Mouse (Mus musculus): ENCODE data around the gene Ssna1. TPM values are rescaled to one million over a fixed set of nuclear protein-coding genes. Genes with fewer than 3 reads are reported as not detected.

Ssna1 gene
- 35.1 and 47.7 TPM in 2 replicates for total RNA-seq (2021)
- long read RNA-seq, transcript Ssna1-201 (3 exons, 862 nt) = major isoform, 15 of 32 reads
- long read RNA-seq, transcript Ssna1-204 (2 exons, 1,006 nt) = minor isoform, 7 of 32 reads
- long read RNA-seq, transcript Ssna1-203 (3 exons, 845 nt) = minor isoform, 5 of 32 reads
- long read RNA-seq, partial matches to known transcripts = 0 of 32 reads
- long read RNA-seq, other reads (novel, unspliced or antisense) = 5 of 32 reads

GRCm38 (mm10) chr2:25271827-25272511, at the start of gene Ssna1, which contains the start of gene Anapc2:
TSS of gene Ssna1 (minus strand) at chr2:25272438.
TSS of gene Anapc2 (plus strand) at chr2:25272478.
- DNase-seq = peak; percentile 98

GRCm38 (mm10) chr2:25320084-25320483, 47.8 kb upstream of the Ssna1 start:
- no peak for DNase-seq

- peak; percentile 77 for DNase-seq
Observed at GRCm38 (mm10) chr2:25318971-25319773, 46.9 kb upstream of the Ssna1 start, which contains the start of gene Grin1. TSS of gene Grin1 (minus strand) at chr2:25319187.

- DNase-seq = no peak
Observed at GRCm38 (mm10) chr2:25318119-25318966, 46.1 kb upstream of the Ssna1 start.

GRCm38 (mm10) chr2:25311491-25311891, 39.3 kb upstream of the Ssna1 start:
- no peak for DNase-seq

GRCm38 (mm10) chr2:25310969-25311368, 38.7 kb upstream of the Ssna1 start:
- no peak for DNase-seq

- no peak for DNase-seq
Observed at GRCm38 (mm10) chr2:25310180-25310579, 37.9 kb upstream of the Ssna1 start.

GRCm38 (mm10) chr2:25305587-25306359, 33.5 kb upstream of the Ssna1 start:
- no peak for DNase-seq

GRCm38 (mm10) chr2:25304657-25305541, 32.7 kb upstream of the Ssna1 start:
- DNase-seq = peak; percentile 28

- DNase-seq = no peak
Observed at GRCm38 (mm10) chr2:25303931-25304656, 31.9 kb upstream of the Ssna1 start.

- DNase-seq = no peak
Observed at GRCm38 (mm10) chr2:25303452-25303851, 31.2 kb upstream of the Ssna1 start.

GRCm38 (mm10) chr2:25298046-25298445, 25.8 kb upstream of the Ssna1 start:
- DNase-seq = no peak

- no peak for DNase-seq
Observed at GRCm38 (mm10) chr2:25297093-25297492, 24.9 kb upstream of the Ssna1 start.

- no peak for DNase-seq
Observed at GRCm38 (mm10) chr2:25293706-25294105, 21.5 kb upstream of the Ssna1 start.

GRCm38 (mm10) chr2:25292856-25293255, 20.6 kb upstream of the Ssna1 start:
- peak; percentile 81 for DNase-seq

GRCm38 (mm10) chr2:25292054-25292544, 19.9 kb upstream of the Ssna1 start:
- DNase-seq = peak; percentile 26

- no peak for DNase-seq
Observed at GRCm38 (mm10) chr2:25291184-25292053, 19.2 kb upstream of the Ssna1 start.

- DNase-seq = no peak
Observed at GRCm38 (mm10) chr2:25290816-25291130, 18.5 kb upstream of the Ssna1 start.
